Mouse (Mus musculus): Measurements from ENCODE around the gene Pgm2l1. TPM values are rescaled to one million over a fixed set of nuclear protein-coding genes. Genes with fewer than 3 reads are reported as not detected.

The Pgm2l1 gene
- polyA plus RNA-seq, 1 experiment = 5.3 TPM

DNA sequence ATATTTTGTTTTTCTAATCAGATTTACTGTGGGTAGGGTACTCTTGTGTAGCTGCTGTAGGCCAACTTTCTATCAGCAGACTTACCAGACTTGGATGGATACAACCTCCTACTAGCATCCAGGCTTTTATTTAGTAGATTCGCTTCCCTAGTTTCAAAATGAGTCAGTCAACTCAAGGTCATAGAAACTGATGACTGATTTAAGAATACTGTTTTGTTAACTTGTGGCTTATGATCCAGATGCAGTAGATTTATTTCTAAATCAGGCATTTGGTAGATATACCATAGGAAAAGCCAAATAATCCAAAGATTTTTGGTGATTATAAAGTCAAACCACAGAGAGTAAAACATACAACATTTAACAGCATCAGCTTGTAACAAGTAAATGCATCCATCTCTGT, 3.5 kb downstream of the Pgm2l1 start:
- Histone ChIP-seq H3K27ac (ENCODE audit: control insufficient read depth, insufficient read depth, low read depth, low read length) (no peak overlapping the region), H3K4me1 (ENCODE audit: control insufficient read depth, insufficient read depth, low read length) (peaks cover 2% of the 10 kb centered on the region; the same call in 1 of the 2 replicates), H3K27me3 (ENCODE audit: control insufficient read depth, insufficient read depth, low read length) (no peaks in the 10 kb centered on the region), H3K4me3 (ENCODE audit: control insufficient read depth, low read depth, low read length) (no peak overlapping the region), H3K36me3 (ENCODE audit: control insufficient read depth, insufficient read depth, low read length) (no peaks in the 10 kb centered on the region)
- TF ChIP-seq POLR2A (IDR thresholded peaks at IDR 0.05; ENCODE audit: control insufficient read depth, low read depth, low read length) (no peak), CTCF (IDR thresholded peaks at IDR 0.05; ENCODE audit: control insufficient read depth, insufficient read depth, insufficient replicate concordance, low read depth, low read length) (no peak)

DNA sequence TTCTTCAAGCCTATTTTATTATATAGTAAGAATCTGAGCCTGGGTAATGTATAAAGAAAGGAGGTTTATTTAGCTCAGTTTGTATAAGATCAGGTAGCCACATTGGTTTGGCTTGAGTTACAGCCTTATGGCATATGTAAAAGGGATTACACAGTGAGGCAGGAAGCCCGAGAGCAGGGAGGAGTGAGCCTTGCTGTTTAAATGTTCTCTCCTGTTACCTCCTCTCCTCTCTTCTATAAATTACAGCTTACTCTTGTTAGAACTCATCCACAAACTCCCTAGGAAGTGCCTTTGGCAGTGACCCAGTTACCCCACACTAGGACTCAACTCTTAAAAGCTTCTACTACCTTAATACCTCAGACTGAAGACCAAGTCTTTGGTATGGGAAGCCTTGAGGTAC, 4.5 kb downstream of the Pgm2l1 start:
- no peak overlapping the region for H3K4me3 ChIP-seq (ENCODE audit: control insufficient read depth, low read depth, low read length)
- no peak overlapping the region for H3K27ac ChIP-seq (ENCODE audit: control insufficient read depth, insufficient read depth, low read depth, low read length)
- TF ChIP-seq POLR2A (IDR thresholded peaks at IDR 0.05; ENCODE audit: control insufficient read depth, low read depth, low read length) (no peak), CTCF (IDR thresholded peaks at IDR 0.05; ENCODE audit: control insufficient read depth, insufficient read depth, insufficient replicate concordance, low read depth, low read length) (no peak)
- H3K27me3 ChIP-seq (ENCODE audit: control insufficient read depth, insufficient read depth, low read length) = no peaks in the 10 kb centered on the region
- H3K4me1 ChIP-seq (ENCODE audit: control insufficient read depth, insufficient read depth, low read length) = peaks cover 2% of the 10 kb centered on the region; the same call in 1 of the 2 replicates
- no peaks in the 10 kb centered on the region for H3K36me3 ChIP-seq (ENCODE audit: control insufficient read depth, insufficient read depth, low read length)

DNA sequence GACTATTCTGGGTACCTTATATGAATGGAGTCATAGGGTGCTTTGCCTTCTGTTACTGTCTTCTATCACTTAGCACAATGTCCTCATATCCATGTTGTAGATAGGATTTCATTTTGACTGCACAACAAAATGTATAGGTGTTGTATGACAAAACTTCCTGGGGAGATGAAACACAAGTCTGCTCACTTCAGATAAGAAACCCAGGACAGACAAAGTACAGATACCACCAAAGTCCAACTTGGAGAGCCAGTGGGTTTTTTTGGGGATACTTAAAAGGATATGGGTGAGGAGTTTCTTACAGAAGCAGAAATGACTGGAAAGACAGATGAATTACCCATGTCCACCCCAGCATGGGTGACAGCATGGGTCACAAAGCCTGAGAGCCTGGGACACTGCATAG, 6.5 kb downstream of the Pgm2l1 start:
- Histone ChIP-seq H3K4me3 (ENCODE audit: control insufficient read depth, low read depth, low read length) (no peak overlapping the region), H3K27ac (ENCODE audit: control insufficient read depth, insufficient read depth, low read depth, low read length) (no peak overlapping the region), H3K4me1 (ENCODE audit: control insufficient read depth, insufficient read depth, low read length) (no peaks in the 10 kb centered on the region), H3K36me3 (ENCODE audit: control insufficient read depth, insufficient read depth, low read length) (no peaks in the 10 kb centered on the region), H3K27me3 (ENCODE audit: control insufficient read depth, insufficient read depth, low read length) (no peaks in the 10 kb centered on the region)
- TF ChIP-seq CTCF (IDR thresholded peaks at IDR 0.05; ENCODE audit: control insufficient read depth, insufficient read depth, insufficient replicate concordance, low read depth, low read length) (no peak), POLR2A (IDR thresholded peaks at IDR 0.05; ENCODE audit: control insufficient read depth, low read depth, low read length) (no peak)

DNA sequence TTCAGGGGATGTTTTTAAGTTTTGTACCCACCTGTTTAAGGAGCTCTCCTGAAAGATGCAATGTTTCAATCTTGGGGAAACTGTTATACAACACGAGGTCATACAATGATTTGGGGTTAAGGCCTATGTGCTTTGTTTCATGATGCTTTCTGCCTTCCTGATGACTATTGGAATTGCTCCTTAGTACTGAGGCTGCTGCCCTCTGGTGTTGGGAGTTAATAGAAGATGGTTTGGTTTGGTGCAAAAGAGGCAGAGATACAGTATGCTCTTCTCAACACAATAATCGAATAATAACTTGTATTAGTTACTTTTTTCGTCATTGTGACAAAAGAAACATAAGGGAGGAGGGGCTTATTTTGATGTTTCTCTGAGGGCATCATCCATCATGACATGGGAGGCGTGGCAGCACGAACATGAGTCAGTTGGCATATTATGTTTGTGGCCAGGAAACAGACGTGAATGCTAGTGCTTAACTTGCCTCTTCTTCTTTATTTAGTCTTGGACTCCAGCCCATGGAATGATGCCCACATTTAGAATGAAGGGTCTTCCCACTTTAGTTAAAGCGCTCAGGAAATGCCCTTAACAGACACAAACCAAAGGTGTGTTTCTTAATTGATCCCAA, 7.2 kb downstream of the Pgm2l1 start:
- no peaks in the 10 kb centered on the region for H3K4me1 ChIP-seq (ENCODE audit: control insufficient read depth, insufficient read depth, low read length)

DNA sequence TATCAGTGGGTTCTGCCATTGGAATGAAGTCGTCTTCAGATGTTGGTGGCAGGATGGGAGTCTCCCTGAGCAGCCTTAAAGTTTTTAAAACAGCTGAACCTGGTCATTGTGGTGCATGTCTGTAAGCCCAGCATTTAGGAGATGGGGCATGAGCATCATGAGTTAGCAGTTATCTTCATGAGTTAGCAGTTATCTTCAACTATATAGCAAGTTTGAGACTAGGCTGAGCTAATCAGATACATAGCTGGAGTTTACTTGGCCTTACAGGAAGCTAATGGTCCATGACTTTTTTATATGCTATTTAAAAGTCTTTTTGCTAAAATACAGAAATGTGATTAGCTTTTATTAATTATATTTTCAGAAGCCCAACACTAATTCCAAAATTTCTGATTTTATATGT, 11.1 kb downstream of the Pgm2l1 start:
- Histone ChIP-seq H3K27me3 (ENCODE audit: control insufficient read depth, insufficient read depth, low read length) (no peaks in the 10 kb centered on the region), H3K4me1 (ENCODE audit: control insufficient read depth, insufficient read depth, low read length) (no peaks in the 10 kb centered on the region), H3K27ac (ENCODE audit: control insufficient read depth, insufficient read depth, low read depth, low read length) (no peak overlapping the region), H3K4me3 (ENCODE audit: control insufficient read depth, low read depth, low read length) (no peak overlapping the region), H3K36me3 (ENCODE audit: control insufficient read depth, insufficient read depth, low read length) (no peaks in the 10 kb centered on the region)
- TF ChIP-seq POLR2A (IDR thresholded peaks at IDR 0.05; ENCODE audit: control insufficient read depth, low read depth, low read length) = no peak
- no peak for TF ChIP-seq CTCF (IDR thresholded peaks at IDR 0.05; ENCODE audit: control insufficient read depth, insufficient read depth, insufficient replicate concordance, low read depth, low read length)

More for the DNA sequence above, 7.2 kb downstream of the Pgm2l1 start:
- H3K27ac ChIP-seq (ENCODE audit: control insufficient read depth, insufficient read depth, low read depth, low read length) = no peak overlapping the region
- no peak overlapping the region for H3K4me3 ChIP-seq (ENCODE audit: control insufficient read depth, low read depth, low read length)
- no peaks in the 10 kb centered on the region for H3K36me3 ChIP-seq (ENCODE audit: control insufficient read depth, insufficient read depth, low read length)
- TF ChIP-seq CTCF (IDR thresholded peaks at IDR 0.05; ENCODE audit: control insufficient read depth, insufficient read depth, insufficient replicate concordance, low read depth, low read length) (no peak), POLR2A (IDR thresholded peaks at IDR 0.05; ENCODE audit: control insufficient read depth, low read depth, low read length) (no peak)
- H3K27me3 ChIP-seq (ENCODE audit: control insufficient read depth, insufficient read depth, low read length) = no peaks in the 10 kb centered on the region

DNA sequence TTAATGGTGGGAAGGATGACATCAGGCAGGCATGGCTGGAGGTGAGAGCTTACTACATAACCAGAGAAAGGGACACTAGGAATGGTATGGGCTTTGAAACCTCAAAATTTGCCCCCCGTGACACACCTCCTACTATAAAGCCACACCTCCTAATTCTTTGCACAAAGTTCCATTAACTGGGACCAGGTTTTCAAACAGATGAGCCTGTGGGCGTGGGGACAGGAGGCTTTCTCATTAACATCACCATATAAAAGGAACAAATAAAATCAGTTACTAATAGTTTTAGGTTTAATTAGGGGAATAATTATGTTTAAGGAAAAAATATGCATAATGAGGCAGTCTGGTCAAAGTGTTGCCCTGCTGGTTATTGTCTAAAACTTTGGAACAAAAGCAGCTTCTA, 13.4 kb downstream of the Pgm2l1 start:
- no peaks in the 10 kb centered on the region for H3K36me3 ChIP-seq (ENCODE audit: control insufficient read depth, insufficient read depth, low read length)
- H3K4me3 ChIP-seq (ENCODE audit: control insufficient read depth, low read depth, low read length) = no peak overlapping the region
- TF ChIP-seq POLR2A (IDR thresholded peaks at IDR 0.05; ENCODE audit: control insufficient read depth, low read depth, low read length) = no peak
- no peak for TF ChIP-seq CTCF (IDR thresholded peaks at IDR 0.05; ENCODE audit: control insufficient read depth, insufficient read depth, insufficient replicate concordance, low read depth, low read length)
- H3K27me3 ChIP-seq (ENCODE audit: control insufficient read depth, insufficient read depth, low read length) = no peaks in the 10 kb centered on the region
- no peak overlapping the region for H3K27ac ChIP-seq (ENCODE audit: control insufficient read depth, insufficient read depth, low read depth, low read length)
- H3K4me1 ChIP-seq (ENCODE audit: control insufficient read depth, insufficient read depth, low read length) = no peaks in the 10 kb centered on the region

DNA sequence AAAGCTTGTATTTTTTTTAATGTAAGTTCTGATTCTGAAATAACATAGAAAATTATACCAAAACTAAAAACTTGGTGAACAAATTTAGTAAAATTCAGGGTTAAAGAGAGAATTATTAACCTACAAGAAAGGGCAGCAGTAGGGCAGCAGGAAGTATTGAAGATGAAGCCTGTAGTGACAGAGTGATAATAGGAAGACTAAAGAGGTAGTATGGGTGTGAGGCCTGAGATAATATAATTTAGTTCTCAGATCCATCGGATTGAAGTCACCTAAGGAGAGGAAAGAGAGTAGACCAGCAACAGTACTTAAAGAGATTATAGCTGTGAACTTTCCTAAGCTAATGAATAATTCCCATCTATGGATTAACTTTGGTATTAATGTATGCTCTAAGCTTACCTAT, 15.8 kb downstream of the Pgm2l1 start:
- Histone ChIP-seq H3K36me3 (ENCODE audit: control insufficient read depth, insufficient read depth, low read length) (no peaks in the 10 kb centered on the region), H3K27me3 (ENCODE audit: control insufficient read depth, insufficient read depth, low read length) (no peaks in the 10 kb centered on the region), H3K4me1 (ENCODE audit: control insufficient read depth, insufficient read depth, low read length) (no peaks in the 10 kb centered on the region), H3K27ac (ENCODE audit: control insufficient read depth, insufficient read depth, low read depth, low read length) (no peak overlapping the region), H3K4me3 (ENCODE audit: control insufficient read depth, low read depth, low read length) (no peak overlapping the region)
- TF ChIP-seq POLR2A (IDR thresholded peaks at IDR 0.05; ENCODE audit: control insufficient read depth, low read depth, low read length) (no peak), CTCF (IDR thresholded peaks at IDR 0.05; ENCODE audit: control insufficient read depth, insufficient read depth, insufficient replicate concordance, low read depth, low read length) (no peak)

Data from testis, adult 2 months (tissue).